Mouse (Mus musculus): ENCODE results near the gene Dync2h1. TPM values are rescaled to one million over a fixed set of nuclear protein-coding genes. Genes with fewer than 3 reads are reported as not detected.
A peak's percentile ranks its signal among the peaks of the same experiment; 100 is the strongest.

The Dync2h1 gene
- polyA plus RNA-seq, 1 experiment from 2014 or later = 3.1 TPM

DNA sequence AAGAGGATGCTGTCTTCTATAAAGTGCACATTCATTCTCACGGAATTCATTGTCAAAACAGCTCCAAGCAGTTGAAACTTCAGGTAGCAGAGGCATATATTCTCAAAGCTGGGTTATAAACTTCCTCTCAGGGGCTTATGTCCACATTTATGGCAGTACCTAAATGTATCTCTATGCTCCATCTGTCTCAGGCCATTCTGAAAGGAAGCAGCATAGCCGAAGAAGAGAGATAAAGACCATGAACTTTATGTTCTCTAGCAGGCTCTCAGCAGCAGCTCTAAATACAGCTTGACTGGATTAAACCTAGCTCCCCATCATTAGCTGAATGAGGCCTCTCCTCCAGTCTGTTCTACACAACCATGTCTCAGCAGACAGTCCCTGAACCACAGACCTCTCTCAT lies 29.9 kb downstream of the Dync2h1 start:
- WGBS = 83% methylated on average over 2 of the region's 2 CpGs
- ATAC-seq = no peak
- no peak for TF ChIP-seq CTCF (IDR thresholded peaks at IDR 0.05; ENCODE audit: low read depth)

DNA sequence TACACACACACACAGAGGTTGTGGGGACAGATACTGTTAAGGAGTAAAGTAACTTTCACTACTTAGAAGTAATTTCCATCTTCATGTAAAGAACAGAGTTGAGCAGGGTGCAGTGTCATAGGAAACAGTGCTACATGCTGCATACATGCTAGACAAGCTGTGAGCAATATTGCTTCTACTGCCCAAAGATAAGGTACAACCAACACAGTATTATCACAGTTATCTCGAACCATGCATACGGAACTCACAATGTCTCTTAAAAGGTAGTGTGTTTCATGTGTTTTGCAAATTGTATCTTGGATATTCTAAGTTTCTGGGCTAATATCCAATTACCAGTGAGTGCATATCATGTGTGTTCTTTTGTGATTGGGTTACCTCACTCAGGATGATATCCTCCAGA lies 61.4 kb downstream of the Dync2h1 start:
- ATAC-seq = no peak
- 90% methylated on average over 2 of the region's 2 CpGs for WGBS
- no peak overlapping the region for H3K27ac ChIP-seq (ENCODE audit: low read depth, low read length)
- no peaks in the 10 kb centered on the region for H3K36me3 ChIP-seq (ENCODE audit: control insufficient read depth, insufficient read depth)
- no peak overlapping the region for H3K4me3 ChIP-seq (ENCODE audit: low read depth, low read length)
- no peaks in the 10 kb centered on the region for H3K9me3 ChIP-seq (ENCODE audit: control insufficient read depth)
- H3K4me1 ChIP-seq (replicated peaks; ENCODE audit: control insufficient read depth, insufficient read depth, low read length) = no peaks in the 10 kb centered on the region
- no peak overlapping the region for H3K9ac ChIP-seq (ENCODE audit: low read depth, low read length)
- no peaks in the 10 kb centered on the region for H3K27me3 ChIP-seq (replicated peaks; ENCODE audit: control insufficient read depth, insufficient read depth, low read length)
- H3K4me2 ChIP-seq (replicated peaks; ENCODE audit: low read depth) = no peak overlapping the region
- no peak for TF ChIP-seq CTCF (IDR thresholded peaks at IDR 0.05; ENCODE audit: low read depth)

More for the DNA sequence above, 29.9 kb downstream of the Dync2h1 start:
- no peak overlapping the region for H3K4me2 ChIP-seq (replicated peaks; ENCODE audit: low read depth)
- H3K9me3 ChIP-seq (ENCODE audit: control insufficient read depth) = no peaks in the 10 kb centered on the region
- no peaks in the 10 kb centered on the region for H3K4me1 ChIP-seq (replicated peaks; ENCODE audit: control insufficient read depth, insufficient read depth, low read length)
- H3K27ac ChIP-seq (ENCODE audit: low read depth, low read length) = no peak overlapping the region
- H3K36me3 ChIP-seq (ENCODE audit: control insufficient read depth, insufficient read depth) = peaks cover 20% of the 10 kb centered on the region
- H3K9ac ChIP-seq (ENCODE audit: low read depth, low read length) = no peak overlapping the region
- no peak overlapping the region for H3K4me3 ChIP-seq (ENCODE audit: low read depth, low read length)
- no peaks in the 10 kb centered on the region for H3K27me3 ChIP-seq (replicated peaks; ENCODE audit: control insufficient read depth, insufficient read depth, low read length)

DNA sequence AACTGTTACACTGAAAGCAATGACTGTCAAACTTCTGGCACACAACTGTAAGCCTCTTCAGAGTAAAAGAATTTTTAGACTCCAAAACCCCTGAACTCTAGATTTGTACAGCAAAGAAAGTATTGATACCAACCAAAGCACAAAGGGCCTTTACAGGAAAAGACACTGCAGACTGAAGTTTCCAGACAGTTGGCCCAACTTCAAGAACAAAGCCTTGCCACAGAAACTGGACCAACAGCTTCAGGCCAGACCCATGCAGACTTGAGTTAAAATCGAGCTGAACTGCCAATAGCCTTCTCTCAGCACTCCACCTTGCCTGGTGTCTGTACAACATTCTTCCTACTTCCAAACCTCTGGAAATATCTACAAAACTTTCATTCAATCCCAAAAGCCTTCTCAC lies 74.1 kb downstream of the Dync2h1 start:
- Histone ChIP-seq H3K27me3 (replicated peaks; ENCODE audit: control insufficient read depth, insufficient read depth, low read length) (no peaks in the 10 kb centered on the region), H3K9ac (ENCODE audit: low read depth, low read length) (no peak overlapping the region), H3K27ac (ENCODE audit: low read depth, low read length) (no peak overlapping the region), H3K4me1 (replicated peaks; ENCODE audit: control insufficient read depth, insufficient read depth, low read length) (no peaks in the 10 kb centered on the region), H3K4me3 (ENCODE audit: low read depth, low read length) (no peak overlapping the region), H3K9me3 (ENCODE audit: control insufficient read depth) (no peaks in the 10 kb centered on the region), H3K4me2 (replicated peaks; ENCODE audit: low read depth) (no peak overlapping the region), H3K36me3 (ENCODE audit: control insufficient read depth, insufficient read depth) (0 out of 2 replicates have a peak, but pooled peaks cover 3% of the 10 kb centered on the region)
- no peak for TF ChIP-seq CTCF (IDR thresholded peaks at IDR 0.05; ENCODE audit: low read depth)
- 72% methylated on average over 1 of the region's 1 CpGs for WGBS
- ATAC-seq = no peak

DNA sequence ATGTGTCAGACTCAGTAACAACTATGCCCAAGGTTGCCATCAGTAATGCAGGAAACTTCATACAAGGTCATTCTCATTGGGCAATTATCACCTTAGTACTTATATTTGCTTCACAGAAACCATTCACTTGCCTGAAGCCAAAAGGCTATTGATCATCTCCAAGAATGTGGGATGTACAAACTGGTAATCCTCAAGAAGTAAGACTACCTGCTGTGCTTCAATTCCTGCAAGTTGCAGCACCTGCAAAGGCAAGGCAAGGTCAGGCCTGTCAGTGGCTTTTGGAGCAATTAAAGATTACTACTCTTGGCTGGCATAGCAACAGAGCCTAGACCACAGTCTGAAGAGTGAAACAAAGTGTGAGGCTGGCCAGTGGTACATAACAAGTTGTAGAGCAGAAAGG lies 82.9 kb downstream of the Dync2h1 start:
- Histone ChIP-seq H3K4me1 (replicated peaks; ENCODE audit: control insufficient read depth, insufficient read depth, low read length) (no peaks in the 10 kb centered on the region), H3K9ac (ENCODE audit: low read depth, low read length) (no peak overlapping the region), H3K9me3 (ENCODE audit: control insufficient read depth) (no peaks in the 10 kb centered on the region), H3K4me3 (ENCODE audit: low read depth, low read length) (no peak overlapping the region), H3K27ac (ENCODE audit: low read depth, low read length) (no peak overlapping the region), H3K27me3 (replicated peaks; ENCODE audit: control insufficient read depth, insufficient read depth, low read length) (no peaks in the 10 kb centered on the region), H3K36me3 (ENCODE audit: control insufficient read depth, insufficient read depth) (no peaks in the 10 kb centered on the region), H3K4me2 (replicated peaks; ENCODE audit: low read depth) (no peak overlapping the region)
- TF ChIP-seq CTCF (IDR thresholded peaks at IDR 0.05; ENCODE audit: low read depth) = no peak
- ATAC-seq = no peak

DNA sequence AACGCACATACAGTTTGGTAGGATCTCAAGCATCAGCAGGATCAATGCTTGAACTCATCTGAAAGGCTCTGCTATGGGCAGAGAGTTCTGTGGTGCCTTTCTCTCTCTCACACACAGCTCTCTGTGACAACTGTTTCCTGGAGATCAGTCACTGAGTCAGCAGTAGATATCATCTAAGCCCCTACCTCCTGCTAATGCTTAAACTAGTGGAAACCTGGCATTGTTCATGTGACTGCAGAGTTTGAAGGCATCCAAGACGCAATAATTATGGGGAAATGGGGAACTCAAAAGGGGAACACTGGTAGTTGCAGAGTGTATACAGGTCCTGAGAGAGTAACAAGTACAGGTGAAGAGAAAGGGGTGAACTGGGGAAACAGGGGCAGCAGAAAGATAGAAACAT lies 109.6 kb downstream of the Dync2h1 start:
- no peaks in the 10 kb centered on the region for H3K9me3 ChIP-seq (ENCODE audit: control insufficient read depth)
- H3K4me1 ChIP-seq (replicated peaks; ENCODE audit: control insufficient read depth, insufficient read depth, low read length) = no peaks in the 10 kb centered on the region
- H3K4me3 ChIP-seq (ENCODE audit: low read depth, low read length) = no peak overlapping the region
- peaks cover 7% of the 10 kb centered on the region for H3K36me3 ChIP-seq (ENCODE audit: control insufficient read depth, insufficient read depth)
- no peak for ATAC-seq
- no peak overlapping the region for H3K4me2 ChIP-seq (replicated peaks; ENCODE audit: low read depth)
- TF ChIP-seq CTCF (IDR thresholded peaks at IDR 0.05; ENCODE audit: low read depth) = no peak
- H3K27ac ChIP-seq (ENCODE audit: low read depth, low read length) = no peak overlapping the region
- WGBS = 94% methylated on average over 2 of the region's 2 CpGs
- H3K9ac ChIP-seq (ENCODE audit: low read depth, low read length) = no peak overlapping the region
- H3K27me3 ChIP-seq (replicated peaks; ENCODE audit: control insufficient read depth, insufficient read depth, low read length) = no peaks in the 10 kb centered on the region

DNA sequence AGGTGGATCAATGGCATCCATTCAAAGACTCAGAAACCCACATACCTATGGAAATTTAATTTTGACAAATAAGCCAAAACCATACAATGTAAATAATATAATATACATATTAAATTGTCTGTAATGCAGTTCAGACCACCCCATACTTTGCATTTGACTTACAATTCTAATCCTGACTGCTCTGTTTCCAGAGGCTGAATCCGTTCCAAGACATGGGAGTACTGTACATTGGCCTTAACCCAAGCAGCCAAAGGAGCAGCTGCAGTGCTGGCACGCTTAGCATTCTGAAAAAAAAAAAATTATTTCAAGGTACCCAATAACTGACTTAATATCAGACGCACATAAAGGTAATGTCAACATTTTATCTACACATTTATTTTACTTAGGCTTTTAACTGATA lies 113.4 kb downstream of the Dync2h1 start:
- Histone ChIP-seq H3K4me1 (replicated peaks; ENCODE audit: control insufficient read depth, insufficient read depth, low read length) (no peaks in the 10 kb centered on the region), H3K9me3 (ENCODE audit: control insufficient read depth) (no peaks in the 10 kb centered on the region), H3K36me3 (ENCODE audit: control insufficient read depth, insufficient read depth) (peaks cover 4% of the 10 kb centered on the region; the same call in 1 of the 2 replicates), H3K4me3 (ENCODE audit: low read depth, low read length) (no peak overlapping the region), H3K4me2 (replicated peaks; ENCODE audit: low read depth) (no peak overlapping the region), H3K27ac (ENCODE audit: low read depth, low read length) (no peak overlapping the region), H3K9ac (ENCODE audit: low read depth, low read length) (no peak overlapping the region), H3K27me3 (replicated peaks; ENCODE audit: control insufficient read depth, insufficient read depth, low read length) (no peaks in the 10 kb centered on the region)
- ATAC-seq = no peak
- no peak for TF ChIP-seq CTCF (IDR thresholded peaks at IDR 0.05; ENCODE audit: low read depth)
- 75% methylated on average over 3 of the region's 3 CpGs for WGBS

DNA sequence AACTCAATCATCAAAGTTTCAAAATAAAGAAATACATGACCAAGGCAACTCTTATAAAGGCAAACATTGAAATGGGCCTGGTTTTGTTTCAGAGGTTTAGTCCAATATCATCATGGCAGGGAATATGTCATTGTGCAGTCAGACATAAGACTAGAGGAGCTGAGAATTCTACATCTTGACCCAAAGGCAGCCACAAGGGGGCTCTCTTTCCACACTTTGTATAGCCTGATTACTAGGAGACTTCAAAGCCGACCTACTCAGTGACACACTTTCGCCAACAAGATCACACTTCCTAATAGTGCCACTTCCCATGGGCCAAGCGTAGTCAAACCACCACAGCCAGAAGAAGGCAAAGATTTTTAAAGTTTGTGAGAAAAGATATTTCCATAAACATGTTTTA lies 133.7 kb downstream of the Dync2h1 start:
- Histone ChIP-seq H3K4me2 (replicated peaks; ENCODE audit: low read depth) (no peak overlapping the region), H3K4me1 (replicated peaks; ENCODE audit: control insufficient read depth, insufficient read depth, low read length) (no peaks in the 10 kb centered on the region), H3K27me3 (replicated peaks; ENCODE audit: control insufficient read depth, insufficient read depth, low read length) (no peaks in the 10 kb centered on the region), H3K27ac (ENCODE audit: low read depth, low read length) (no peak overlapping the region), H3K36me3 (ENCODE audit: control insufficient read depth, insufficient read depth) (no peaks in the 10 kb centered on the region), H3K9ac (ENCODE audit: low read depth, low read length) (no peak overlapping the region), H3K4me3 (ENCODE audit: low read depth, low read length) (no peak overlapping the region), H3K9me3 (ENCODE audit: control insufficient read depth) (no peaks in the 10 kb centered on the region)
- WGBS = 80% methylated on average over 3 of the region's 3 CpGs
- peak; percentile 62 for TF ChIP-seq CTCF (IDR thresholded peaks at IDR 0.05; ENCODE audit: low read depth)
- no peak for ATAC-seq
